Mouse (Mus musculus): ENCODE results near the gene Ltbr. TPM values are rescaled to one million over a fixed set of nuclear protein-coding genes. Genes with fewer than 3 reads are reported as not detected.
"Not testable (repeated sequence)": the region's sequence is repeated elsewhere in the genome, so short reads cannot be mapped to it uniquely, and the experiment has no call there.

Gene Ltbr
- polyA plus RNA-seq, 1 experiment from 2014 or later = 78.6 TPM

DNA sequence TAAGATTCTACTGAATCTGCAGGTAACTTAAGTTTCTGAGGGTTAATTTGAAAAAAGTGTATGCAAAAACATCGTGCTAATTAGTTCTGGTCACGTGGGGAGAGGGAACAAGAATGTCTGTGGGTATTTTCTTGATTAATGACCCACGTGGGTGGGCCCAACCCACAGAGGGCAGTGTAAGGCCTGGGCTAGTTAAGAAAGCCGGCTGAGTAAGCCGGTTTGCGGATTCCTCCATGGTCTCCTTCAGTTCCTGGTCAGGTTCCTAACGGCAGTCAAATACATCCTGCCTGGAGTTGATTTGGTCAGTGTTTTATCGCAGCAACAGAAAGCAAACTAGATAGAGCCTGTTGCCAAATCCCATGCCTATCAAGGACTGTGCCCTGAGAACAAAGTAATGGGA lies 29.4 kb downstream of the Ltbr start:
- H3K36me3 ChIP-seq = no peaks in the 10 kb centered on the region
- no peak overlapping the region for H3K27ac ChIP-seq
- no peaks in the 10 kb centered on the region for H3K27me3 ChIP-seq (replicated peaks)
- peak; percentile 76 for ATAC-seq
- no peaks in the 10 kb centered on the region for H3K9me3 ChIP-seq
- peaks cover 3% of the 10 kb centered on the region; the same call in 1 of the 2 replicates for H3K4me1 ChIP-seq (replicated peaks)
- 0 out of 2 replicates have a peak overlapping the region, but pooled peaks have one; percentile 6 for H3K4me2 ChIP-seq (replicated peaks)
- no peak overlapping the region for H3K4me3 ChIP-seq (replicated peaks)
- 34% methylated on average over 8 of the region's 8 CpGs for WGBS
- no peak overlapping the region for H3K9ac ChIP-seq

DNA sequence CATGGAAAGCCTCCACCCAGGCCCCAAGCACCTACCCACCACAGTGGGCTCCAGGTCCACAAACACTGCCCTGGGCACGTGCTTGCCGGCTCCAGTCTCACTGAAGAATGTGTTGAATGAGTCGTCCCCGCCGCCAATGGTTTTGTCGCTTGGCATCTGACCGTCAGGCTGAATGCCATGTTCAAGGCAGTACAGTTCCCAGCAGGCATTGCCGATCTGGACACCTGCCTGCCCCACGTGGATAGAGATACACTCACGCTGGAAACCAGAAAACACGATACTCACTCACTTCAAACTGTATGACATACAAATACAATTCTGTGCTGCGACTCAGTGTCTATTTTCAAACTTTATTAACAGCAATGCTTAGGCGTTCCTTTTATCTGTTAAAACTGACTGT lies 31.0 kb downstream of the Ltbr start:
- H3K36me3 ChIP-seq; H3K9me3 ChIP-seq; H3K4me1 ChIP-seq (replicated peaks); ATAC-seq; H3K27ac ChIP-seq; H3K4me2 ChIP-seq (replicated peaks); H3K27me3 ChIP-seq (replicated peaks); H3K4me3 ChIP-seq (replicated peaks); H3K9ac ChIP-seq: not testable (repeated sequence)
- WGBS = 93% methylated on average over 13 of the region's 13 CpGs

DNA sequence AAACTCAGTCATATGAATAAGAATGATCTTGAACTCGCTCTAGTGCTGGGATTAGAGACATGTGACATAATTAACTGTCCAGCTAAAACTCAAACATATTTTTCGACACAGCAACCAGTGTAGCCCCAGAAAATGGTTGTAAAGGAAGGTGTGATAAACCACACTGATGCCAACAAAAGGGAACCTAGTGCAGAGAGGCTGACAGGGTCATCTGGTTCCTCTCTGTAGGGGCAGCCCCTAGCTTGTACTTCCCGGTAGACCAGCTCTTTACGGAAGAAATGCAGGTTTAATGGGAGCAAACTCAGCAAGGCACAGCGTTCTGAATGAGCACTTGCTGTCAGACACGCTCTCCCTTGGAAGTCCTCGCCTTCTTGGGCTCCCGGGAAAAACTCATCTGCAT lies 34.0 kb downstream of the Ltbr start:
- no peak for ATAC-seq
- Histone ChIP-seq H3K4me1 (replicated peaks) (no peaks in the 10 kb centered on the region), H3K4me2 (replicated peaks) (no peak overlapping the region), H3K36me3 (no peaks in the 10 kb centered on the region), H3K9ac (no peak overlapping the region), H3K27ac (no peak overlapping the region), H3K4me3 (replicated peaks) (no peak overlapping the region), H3K9me3 (no peaks in the 10 kb centered on the region), H3K27me3 (replicated peaks) (no peaks in the 10 kb centered on the region)
- WGBS = 64% methylated on average over 8 of the region's 8 CpGs

DNA sequence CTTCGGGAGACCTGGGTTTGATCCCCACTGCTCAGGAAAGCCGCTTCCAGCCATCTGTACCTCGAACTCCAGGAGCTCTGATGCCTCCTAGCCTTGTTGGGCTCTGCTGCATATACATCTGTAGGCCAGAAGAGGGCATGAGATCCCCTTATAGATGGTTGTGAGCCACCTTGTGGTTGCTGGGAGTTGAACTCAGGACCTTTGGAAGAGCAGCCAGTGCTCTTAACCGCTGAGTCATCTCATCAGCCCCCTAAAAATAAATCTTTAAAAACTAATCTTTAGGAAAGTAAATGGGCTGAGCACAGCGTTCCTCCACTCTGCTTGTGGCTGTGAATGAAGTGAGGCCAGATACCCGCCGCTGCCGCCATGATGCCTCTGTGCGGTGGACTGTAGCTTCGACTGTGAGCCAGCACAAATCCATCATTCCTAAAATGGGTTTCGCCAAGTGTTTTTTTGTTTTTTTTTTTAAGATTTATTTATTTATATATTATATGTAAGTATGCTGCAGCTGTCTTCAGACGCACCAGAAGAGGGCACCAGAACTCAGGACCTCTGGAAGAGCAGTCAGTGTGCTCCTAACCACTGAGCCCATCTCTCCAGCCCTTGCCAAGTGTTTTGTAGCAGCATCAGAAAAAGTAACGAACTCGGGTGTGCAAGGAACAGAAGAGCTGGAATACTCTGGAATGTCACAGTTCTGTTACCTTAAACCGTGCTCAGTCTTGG lies 38.7 kb downstream of the Ltbr start:
- 56% methylated on average over 15 of the region's 15 CpGs for WGBS
- no peak for ATAC-seq
- H3K4me3 ChIP-seq (replicated peaks) = no peak overlapping the region
- H3K4me2 ChIP-seq (replicated peaks) = no peak overlapping the region
- no peak overlapping the region for H3K27ac ChIP-seq
- peaks cover 8% of the 10 kb centered on the region; the same call in 1 of the 2 replicates for H3K4me1 ChIP-seq (replicated peaks)
- H3K9me3 ChIP-seq = no peaks in the 10 kb centered on the region
- H3K9ac ChIP-seq = no peak overlapping the region
- no peaks in the 10 kb centered on the region for H3K36me3 ChIP-seq
- no peaks in the 10 kb centered on the region for H3K27me3 ChIP-seq (replicated peaks)

DNA sequence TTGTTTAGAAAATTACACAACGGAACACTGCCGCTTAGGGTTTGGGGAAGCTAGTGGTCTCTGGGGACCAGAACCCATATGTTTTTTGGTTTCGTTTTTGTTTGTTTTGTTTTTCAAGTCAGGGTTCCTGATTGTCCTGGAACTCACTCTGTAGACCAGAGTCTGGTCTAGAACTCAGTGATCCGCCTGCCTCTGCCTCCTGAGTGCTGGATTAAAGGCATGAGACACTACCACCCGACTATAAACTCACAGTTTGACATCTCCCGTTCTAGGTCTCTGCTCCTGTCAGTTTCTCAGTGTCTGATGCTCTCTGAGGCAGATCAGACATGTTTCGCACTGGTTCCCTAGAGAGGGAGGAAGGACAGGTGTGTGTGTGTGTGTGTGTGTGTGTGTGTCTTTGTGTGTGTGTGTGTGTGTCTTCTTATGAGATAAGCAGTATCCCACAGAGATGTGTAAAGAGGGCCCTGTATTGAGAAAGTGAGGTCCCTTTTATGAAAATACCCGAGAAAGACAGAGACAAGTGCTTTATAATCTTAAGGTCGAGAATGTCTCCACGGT lies 41.4 kb downstream of the Ltbr start:
- WGBS = 77% methylated on average over 10 of the region's 10 CpGs
- Histone ChIP-seq H3K27ac (no peak overlapping the region), H3K4me1 (replicated peaks) (peaks cover 8% of the 10 kb centered on the region; the same call in 1 of the 2 replicates), H3K27me3 (replicated peaks) (no peaks in the 10 kb centered on the region), H3K4me2 (replicated peaks) (no peak overlapping the region), H3K4me3 (replicated peaks) (no peak overlapping the region), H3K36me3 (no peaks in the 10 kb centered on the region), H3K9me3 (no peaks in the 10 kb centered on the region), H3K9ac (no peak overlapping the region)
- no peak for ATAC-seq

DNA sequence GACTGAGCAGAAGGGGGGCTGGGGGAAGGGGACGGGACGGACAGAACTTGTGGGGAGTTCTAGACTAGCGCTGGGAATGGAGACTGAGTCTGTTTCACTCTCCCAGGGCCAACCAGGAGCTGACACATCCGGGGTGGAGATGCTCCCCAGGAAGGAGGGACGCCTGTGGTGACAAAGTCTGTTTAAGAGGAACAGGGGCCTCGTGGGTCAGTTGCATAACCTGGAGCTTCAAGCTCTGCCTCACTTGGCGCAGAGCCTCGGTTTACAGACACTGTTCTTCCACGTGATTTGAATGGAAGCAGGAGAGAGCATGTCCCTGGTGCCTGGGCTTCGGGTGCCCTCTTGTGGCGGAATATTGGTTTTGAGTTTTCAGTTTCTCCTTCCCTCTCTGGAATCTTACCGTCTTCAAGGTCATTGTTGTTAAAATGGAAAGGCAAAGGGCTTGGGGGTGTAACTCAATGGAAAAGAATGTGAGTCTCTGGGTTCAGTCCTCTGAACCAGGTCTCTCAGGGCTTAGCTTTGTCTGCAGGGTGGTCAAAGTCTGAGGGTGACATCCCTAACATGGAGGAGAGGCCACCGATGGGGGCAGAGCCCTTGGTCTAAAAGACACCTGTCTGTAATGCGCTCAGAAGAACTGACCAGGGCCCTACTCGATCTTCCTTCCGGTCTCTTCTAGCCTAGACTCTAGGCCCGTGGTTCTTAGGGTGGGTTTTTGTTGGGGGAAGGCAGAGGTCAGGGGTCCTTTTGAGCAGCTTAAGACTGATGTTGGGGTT lies 42.0 kb downstream of the Ltbr start:
- Histone ChIP-seq H3K27me3 (replicated peaks) (no peaks in the 10 kb centered on the region), H3K9ac (0 out of 2 replicates have a peak overlapping the region, but pooled peaks have one; percentile 6), H3K4me3 (replicated peaks) (no peak overlapping the region), H3K9me3 (no peaks in the 10 kb centered on the region), H3K4me1 (replicated peaks) (peaks cover 8% of the 10 kb centered on the region; the same call in 1 of the 2 replicates), H3K36me3 (no peaks in the 10 kb centered on the region), H3K4me2 (replicated peaks) (peak overlapping the region; percentile 50), H3K27ac (no peak overlapping the region)
- 18% methylated on average over 17 of the region's 17 CpGs for WGBS
- peak; percentile 92 for ATAC-seq

DNA sequence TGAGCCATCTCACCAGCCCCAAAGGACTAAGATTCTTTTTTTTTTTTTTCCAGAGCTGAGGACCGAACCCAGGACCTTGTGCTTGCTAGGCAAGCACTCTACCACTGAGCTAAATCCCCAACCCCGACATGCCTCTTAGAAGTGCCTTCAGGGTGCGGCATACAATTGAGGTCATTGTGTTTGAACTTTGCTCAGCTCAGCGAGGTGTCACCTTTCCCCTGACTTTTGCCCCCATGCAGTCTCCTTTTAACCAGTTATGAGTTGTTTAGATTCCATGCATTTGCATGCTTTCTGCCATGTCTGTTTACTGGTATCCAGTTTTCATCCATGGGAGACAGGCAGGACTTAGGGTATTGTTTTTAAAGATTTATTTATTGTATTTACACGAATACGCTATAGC lies 44.9 kb downstream of the Ltbr start:
- ATAC-seq = no peak
- WGBS = 41% methylated on average over 6 of the region's 6 CpGs
- Histone ChIP-seq H3K27me3 (replicated peaks) (no peaks in the 10 kb centered on the region), H3K36me3 (no peaks in the 10 kb centered on the region), H3K4me2 (replicated peaks) (no peak overlapping the region), H3K9ac (no peak overlapping the region), H3K27ac (no peak overlapping the region), H3K9me3 (no peaks in the 10 kb centered on the region), H3K4me1 (replicated peaks) (peaks cover 8% of the 10 kb centered on the region; the same call in 1 of the 2 replicates), H3K4me3 (replicated peaks) (no peak overlapping the region)

DNA sequence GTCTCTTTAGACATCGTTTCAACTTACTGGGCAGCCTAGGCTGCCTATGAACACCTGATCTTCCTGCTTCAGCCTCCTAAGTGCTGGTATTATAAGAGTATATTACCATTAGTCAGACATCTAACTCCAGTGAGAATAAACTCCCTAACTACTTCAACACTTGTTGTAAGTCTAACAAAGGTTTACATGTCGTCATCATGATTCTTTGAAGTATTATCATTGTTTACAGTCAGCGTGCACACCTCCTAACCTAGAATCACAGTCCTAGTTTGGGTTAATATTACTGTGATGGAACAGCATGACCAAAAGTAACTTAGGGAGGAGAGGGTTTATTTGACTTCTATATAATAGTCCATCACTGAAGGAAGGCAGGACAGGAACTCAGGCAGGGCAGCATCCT lies 46.2 kb downstream of the Ltbr start:
- Histone ChIP-seq H3K27me3 (replicated peaks) (no peaks in the 10 kb centered on the region), H3K4me3 (replicated peaks) (no peak overlapping the region), H3K4me1 (replicated peaks) (peaks cover 8% of the 10 kb centered on the region; the same call in 1 of the 2 replicates), H3K9ac (no peak overlapping the region), H3K36me3 (no peaks in the 10 kb centered on the region), H3K9me3 (no peaks in the 10 kb centered on the region), H3K27ac (no peak overlapping the region), H3K4me2 (replicated peaks) (no peak overlapping the region)
- 67% methylated on average over 3 of the region's 3 CpGs for WGBS
- no peak for ATAC-seq

DNA sequence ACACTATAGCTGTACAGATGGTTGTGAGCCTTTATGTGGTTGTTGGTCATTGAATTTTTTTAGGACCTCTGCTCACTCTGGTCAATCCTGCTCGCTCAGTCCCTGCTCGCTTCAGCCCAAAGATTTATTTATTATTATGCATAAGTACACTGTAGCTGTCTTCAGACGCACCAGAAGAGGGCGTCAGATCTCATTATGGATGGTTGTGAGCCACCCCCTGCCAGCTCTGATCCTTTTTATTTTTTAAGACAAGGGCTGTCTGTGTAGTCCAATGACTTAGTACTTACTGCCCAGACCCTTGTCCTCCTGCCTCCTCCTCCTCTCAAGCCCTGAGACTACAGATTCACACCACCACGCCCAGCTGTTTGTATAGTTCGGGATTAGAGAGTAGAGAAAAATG lies 47.1 kb downstream of the Ltbr start:
- H3K4me3 ChIP-seq (replicated peaks); H3K4me1 ChIP-seq (replicated peaks); H3K27me3 ChIP-seq (replicated peaks); H3K9me3 ChIP-seq; ATAC-seq; H3K27ac ChIP-seq; H3K9ac ChIP-seq; H3K4me2 ChIP-seq (replicated peaks); H3K36me3 ChIP-seq: not testable (repeated sequence)
- 59% methylated on average over 6 of the region's 6 CpGs for WGBS

DNA sequence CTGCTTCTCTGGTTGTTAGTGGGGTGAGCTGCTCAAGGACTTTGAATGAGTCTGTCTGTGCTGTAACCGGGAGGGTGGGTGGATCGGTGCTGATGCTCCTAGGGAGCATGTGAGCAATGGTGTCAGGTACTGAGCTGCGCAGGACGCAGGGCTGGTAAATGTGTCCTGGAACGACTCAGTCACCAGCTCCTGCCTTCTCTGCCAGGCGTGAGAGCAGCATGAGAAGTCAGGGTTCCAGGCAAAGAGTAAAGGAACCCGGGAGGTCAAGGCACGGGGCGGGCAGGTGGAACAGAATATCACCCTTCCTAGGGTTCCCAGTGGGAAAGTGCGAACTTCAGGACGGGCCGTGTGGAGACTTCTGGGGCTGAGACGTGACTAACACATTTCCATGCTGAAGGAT lies 47.6 kb downstream of the Ltbr start:
- Histone ChIP-seq H3K27me3 (replicated peaks) (no peaks in the 10 kb centered on the region), H3K36me3 (no peaks in the 10 kb centered on the region), H3K9me3 (no peaks in the 10 kb centered on the region), H3K27ac (no peak overlapping the region), H3K9ac (no peak overlapping the region), H3K4me1 (replicated peaks) (0 out of 2 replicates have a peak, but pooled peaks cover 5% of the 10 kb centered on the region), H3K4me3 (replicated peaks) (no peak overlapping the region), H3K4me2 (replicated peaks) (no peak overlapping the region)
- 72% methylated on average over 13 of the region's 13 CpGs for WGBS
- ATAC-seq = no peak

DNA sequence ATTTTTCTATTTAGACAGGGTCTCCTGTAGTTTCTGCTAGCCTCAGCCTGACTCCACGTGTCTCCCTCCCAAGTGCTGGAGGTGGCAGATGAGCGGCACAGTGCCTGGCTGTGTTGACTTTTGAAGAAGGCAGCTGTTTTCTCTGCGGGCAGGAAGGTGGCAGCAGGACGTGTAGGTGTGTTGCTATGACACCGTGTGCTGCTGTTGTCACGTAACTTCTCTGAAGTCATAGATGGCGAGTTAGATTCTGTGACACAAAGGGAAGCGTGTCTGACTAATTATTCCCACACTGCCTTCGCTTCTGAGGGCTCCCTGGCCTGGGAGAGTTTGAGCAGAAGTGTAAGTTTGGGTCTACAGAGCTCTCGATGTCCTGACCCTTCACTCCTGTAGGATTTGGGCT lies 48.4 kb downstream of the Ltbr start:
- Histone ChIP-seq H3K4me1 (replicated peaks) (0 out of 2 replicates have a peak, but pooled peaks cover under 1% of the 10 kb centered on the region), H3K9me3 (no peaks in the 10 kb centered on the region), H3K9ac (no peak overlapping the region), H3K36me3 (no peaks in the 10 kb centered on the region), H3K27me3 (replicated peaks) (no peaks in the 10 kb centered on the region), H3K27ac (no peak overlapping the region), H3K4me3 (replicated peaks) (no peak overlapping the region), H3K4me2 (replicated peaks) (no peak overlapping the region)
- 52% methylated on average over 10 of the region's 10 CpGs for WGBS
- ATAC-seq = 0 out of 2 replicates have a peak, but pooled peaks have one; percentile 21

DNA sequence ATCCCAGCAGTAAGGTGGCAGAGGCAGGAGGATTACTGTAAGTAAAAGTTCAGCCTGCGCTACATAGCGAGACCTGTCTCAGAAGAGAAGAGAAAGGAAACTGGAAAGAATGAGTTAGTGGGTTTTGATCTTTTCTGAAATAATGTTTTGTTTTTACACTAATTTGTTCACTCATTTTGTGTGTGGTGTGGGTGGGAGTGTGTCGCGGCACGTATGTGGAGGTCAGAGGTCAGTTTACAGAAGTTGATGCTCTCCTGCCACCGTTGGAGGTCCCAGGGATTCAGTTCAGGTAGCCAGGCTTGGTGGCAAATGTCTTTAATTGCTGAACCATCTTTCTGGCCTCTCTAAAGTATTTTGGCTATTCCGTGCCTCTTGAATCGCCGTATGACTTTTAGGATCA lies 49.5 kb downstream of the Ltbr start:
- ATAC-seq = no peak
- no peaks in the 10 kb centered on the region for H3K9me3 ChIP-seq
- H3K4me2 ChIP-seq (replicated peaks) = no peak overlapping the region
- H3K27me3 ChIP-seq (replicated peaks) = no peaks in the 10 kb centered on the region
- H3K36me3 ChIP-seq = no peaks in the 10 kb centered on the region
- H3K9ac ChIP-seq = no peak overlapping the region
- H3K4me1 ChIP-seq (replicated peaks) = no peaks in the 10 kb centered on the region
- 72% methylated on average over 9 of the region's 9 CpGs for WGBS
- H3K27ac ChIP-seq = no peak overlapping the region
- no peak overlapping the region for H3K4me3 ChIP-seq (replicated peaks)

All from intestine, embryonic 15.5 days (tissue).